Mouse (Mus musculus) myocyte (in vitro differentiated cells): ENCODE measurements at regions not wholly inside any gene's neighbourhood (a gene's known extent, or its start where the extent isn't known, plus 50 kb on each side); places are given as distances from the start of the nearest gene placed in this dataset.

ENCODE experiments used
- E2F4 ChIP-seq: IDR thresholded peaks from one replicate; pipeline ENCODE4 v1.6.1; 2011; ENCODE audit warnings: mild to moderate bottlenecking, control low read depth, moderate library complexity; ENCODE audit not compliant: insufficient read depth
- MAX ChIP-seq: IDR thresholded peaks from one replicate; pipeline ENCODE4 v1.6.1; 2011; ENCODE audit warnings: low read depth, mild to moderate bottlenecking, control low read depth
- MYOD1 ChIP-seq, 3 experiments: IDR thresholded peaks; one replicate each; pipeline ENCODE4 v1.6.1; 2011; ENCODE audit warnings: control low read depth in 2 of 3, low read depth in 2 of 3, mild to moderate bottlenecking in 2 of 3, moderate library complexity in 1 of 3; ENCODE audit not compliant: insufficient read length in 2 of 3, control insufficient read depth in 1 of 3
- POLR2A ChIP-seq: IDR thresholded peaks from one replicate; pipeline ENCODE4 v1.6.1; 2011; ENCODE audit warnings: low read depth, mild to moderate bottlenecking, control low read depth, moderate library complexity; ENCODE audit not compliant: insufficient read length
- SRF ChIP-seq: IDR thresholded peaks from one replicate; pipeline ENCODE4 v1.6.1; 2011; ENCODE audit warnings: low read depth; ENCODE audit not compliant: control insufficient read depth, insufficient read length
- TCF12 ChIP-seq: IDR thresholded peaks from one replicate; pipeline ENCODE4 v1.6.1; 2011; ENCODE audit warnings: mild to moderate bottlenecking, control low read depth; ENCODE audit not compliant: poor library complexity, insufficient read depth, severe bottlenecking
- USF1 ChIP-seq: IDR thresholded peaks from one replicate; pipeline ENCODE4 v1.6.1; 2011; ENCODE audit warnings: low read depth, mild to moderate bottlenecking, control low read depth, moderate library complexity

- no peak for TF ChIP-seq USF1
- TF ChIP-seq POLR2A: no peak
- no peak for TF ChIP-seq MYOD1 (IDR thresholded peaks at IDR 0.05; ENCODE audit: control insufficient read depth in 1 of 3, insufficient read length in 2 of 3, low read depth in 2 of 3)
- no peak for TF ChIP-seq E2F4
- TF ChIP-seq TCF12: no peak
- no peak for TF ChIP-seq SRF
- TF ChIP-seq MAX: no peak
Observed at GRCm38 (mm10) chr10:96240591-96240990, 104.2 kb downstream of the Gm5426 start.
